Mouse (Mus musculus) liver, embryonic 12.5 days (tissue): ENCODE results near the gene Ano1. TPM values are rescaled to one million over a fixed set of nuclear protein-coding genes. Genes with fewer than 3 reads are reported as not detected.

Experiments used
- ATAC-seq: fragments of 200-750 bp; cut with Nextera tagmentation; 2 replicates; pipeline ENCODE4 v1.8.0; 2017; ENCODE audit warnings: moderate number of reproducible peaks, mild to moderate bottlenecking, moderate library complexity
- H3K27ac ChIP-seq: fragments of 300-500 bp; sonication (generic); 2 replicates; pipeline ENCODE4 v1.5.1; 2016; ENCODE audit warnings: mild to moderate bottlenecking
- H3K27me3 ChIP-seq: fragments of 300-500 bp; sonication (generic); replicated peaks from 2 replicates; pipeline ENCODE4 v1.6.1; 2016; ENCODE audit warnings: mild to moderate bottlenecking, moderate library complexity
- H3K36me3 ChIP-seq: fragments of 300-500 bp; sonication (generic); 2 replicates; pipeline ENCODE4 v1.6.1; 2016; ENCODE audit warnings: mild to moderate bottlenecking, moderate library complexity
- H3K4me1 ChIP-seq: fragments of 300-500 bp; sonication (generic); 2 replicates; pipeline ENCODE4 v1.6.1; 2016
- H3K4me2 ChIP-seq: fragments of 300-500 bp; sonication (generic); 2 replicates; pipeline ENCODE4 v1.6.1; 2016; ENCODE audit warnings: mild to moderate bottlenecking, moderate library complexity
- H3K4me3 ChIP-seq: fragments of 300-500 bp; sonication (generic); 2 replicates; pipeline ENCODE4 v1.5.1; 2016; ENCODE audit warnings: mild to moderate bottlenecking, moderate library complexity
- H3K9ac ChIP-seq: fragments of 300-500 bp; sonication (generic); 2 replicates; pipeline ENCODE4 v1.6.1; 2016; ENCODE audit warnings: mild to moderate bottlenecking, moderate library complexity
- H3K9me3 ChIP-seq: fragments of 300-500 bp; sonication (generic); replicated peaks from 2 replicates; pipeline ENCODE4 v1.6.1; 2016; ENCODE audit warnings: mild to moderate bottlenecking, moderate library complexity
- WGBS: fragments of 180-500 bp; shearing (Covaris S2); methylation state at CpG from one replicate; pipeline ENCODE4 v1.1.7; 2016; ENCODE audit not compliant: insufficient replicate concordance; 5-methylcytosine and 5-hydroxymethylcytosine counted together
- polyA plus RNA-seq: library from polyadenylated mRNA; unstranded; fragments of >200 nt; fragmentation: Nextera tagmentation; extraction: Ambion mirVana; gene quantifications from 2 replicates; pipeline ENCODE4 v1.2.1, GENCODE M21; 2016

Gene Ano1
- polyA plus RNA-seq, 1 experiment from 2014 or later, result 7.2 TPM

DNA sequence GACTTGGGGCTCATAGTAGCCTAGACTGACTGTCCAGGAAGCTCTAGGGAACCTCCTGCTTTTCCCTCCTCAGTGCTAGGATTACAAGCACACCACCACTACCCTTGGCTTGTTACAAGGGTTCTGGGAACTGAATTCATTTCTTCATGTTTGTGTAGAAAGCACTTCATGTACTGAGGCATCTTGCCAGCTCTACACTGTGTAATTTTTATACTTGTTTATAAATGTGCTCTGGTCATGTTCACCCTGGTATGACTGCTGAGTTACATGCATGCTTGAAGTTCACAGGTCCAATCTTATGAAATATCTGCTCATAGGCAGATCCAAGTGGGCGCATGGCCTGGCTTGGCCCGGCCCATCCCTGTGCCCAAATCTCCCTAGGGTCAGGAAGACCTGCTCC, 147.5 kb downstream of the Ano1 start:
- ATAC-seq, result no peak
- Histone ChIP-seq H3K36me3 (peaks cover 2% of the 10 kb centered on the region; the same call in 1 of the 2 replicates), H3K9me3 (no peaks in the 10 kb centered on the region), H3K4me1 (no peaks in the 10 kb centered on the region), H3K9ac (no peak overlapping the region), H3K4me2 (no peak overlapping the region), H3K27me3 (no peaks in the 10 kb centered on the region; the same call in 1 of the 2 replicates), H3K4me3 (no peak overlapping the region), H3K27ac (no peak overlapping the region)
- 73% methylated on average over 2 of the region's 2 CpGs for WGBS

DNA sequence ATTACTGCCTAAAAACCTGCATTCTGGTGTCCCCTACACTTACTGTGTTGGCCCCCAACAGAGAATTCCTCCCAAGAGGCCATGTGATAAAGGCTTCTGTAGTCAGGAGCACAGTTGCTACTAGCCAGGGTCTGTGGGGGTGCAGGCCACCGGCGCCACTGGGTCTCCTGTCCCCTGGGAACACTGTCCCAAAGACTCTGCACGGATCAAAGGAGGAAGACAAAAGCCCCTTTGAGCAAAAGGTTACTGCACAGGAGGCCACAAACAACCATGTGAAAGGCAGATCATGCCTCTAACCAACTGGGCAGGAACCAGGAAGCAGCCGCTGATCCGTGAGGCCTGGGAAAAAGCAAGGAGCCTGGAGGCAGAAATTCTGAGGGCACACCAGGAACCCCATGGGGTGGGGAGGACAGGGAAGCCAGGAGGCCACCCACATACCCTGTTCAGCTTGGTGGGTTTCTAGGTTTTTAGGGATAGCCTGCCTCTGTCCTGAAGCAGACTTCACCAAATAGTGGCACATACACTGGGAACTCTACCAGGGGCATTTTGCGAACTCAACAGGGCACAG, 151.4 kb downstream of the Ano1 start:
- Histone ChIP-seq H3K4me1 (no peaks in the 10 kb centered on the region), H3K36me3 (peaks cover 2% of the 10 kb centered on the region; the same call in 1 of the 2 replicates), H3K27me3 (no peaks in the 10 kb centered on the region; the same call in 1 of the 2 replicates), H3K4me3 (no peak overlapping the region), H3K4me2 (no peak overlapping the region), H3K9me3 (no peaks in the 10 kb centered on the region), H3K9ac (no peak overlapping the region), H3K27ac (no peak overlapping the region)
- ATAC-seq, result no peak
- WGBS, result 64% methylated on average over 6 of the region's 6 CpGs

DNA sequence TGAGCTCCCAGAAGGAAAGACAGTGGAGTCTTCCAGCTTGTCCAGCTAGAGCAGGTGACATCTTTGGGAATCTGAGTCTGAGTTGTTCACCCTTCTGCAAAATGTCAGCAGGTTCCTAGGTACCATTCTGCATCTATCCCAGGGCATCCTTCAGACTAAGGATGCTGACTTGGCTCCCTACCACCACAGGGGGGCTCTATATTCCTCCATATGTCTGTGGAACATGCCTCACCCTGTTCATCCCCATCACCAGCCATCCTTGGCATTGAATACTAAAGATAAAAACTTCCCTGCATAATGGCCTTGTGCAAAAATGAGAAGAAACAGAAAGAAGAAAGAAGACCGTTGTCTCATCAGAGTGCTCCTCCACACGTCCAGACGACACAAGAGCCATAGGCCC, 162.3 kb downstream of the Ano1 start:
- Histone ChIP-seq H3K27me3 (peaks cover 11% of the 10 kb centered on the region; the same call in 1 of the 2 replicates), H3K4me3 (no peak overlapping the region), H3K4me2 (no peak overlapping the region), H3K9me3 (no peaks in the 10 kb centered on the region), H3K4me1 (no peaks in the 10 kb centered on the region), H3K36me3 (0 out of 2 replicates have a peak, but pooled peaks cover 6% of the 10 kb centered on the region), H3K27ac (no peak overlapping the region), H3K9ac (no peak overlapping the region)
- WGBS, result 62% methylated on average over 3 of the region's 3 CpGs
- ATAC-seq, result no peak

DNA sequence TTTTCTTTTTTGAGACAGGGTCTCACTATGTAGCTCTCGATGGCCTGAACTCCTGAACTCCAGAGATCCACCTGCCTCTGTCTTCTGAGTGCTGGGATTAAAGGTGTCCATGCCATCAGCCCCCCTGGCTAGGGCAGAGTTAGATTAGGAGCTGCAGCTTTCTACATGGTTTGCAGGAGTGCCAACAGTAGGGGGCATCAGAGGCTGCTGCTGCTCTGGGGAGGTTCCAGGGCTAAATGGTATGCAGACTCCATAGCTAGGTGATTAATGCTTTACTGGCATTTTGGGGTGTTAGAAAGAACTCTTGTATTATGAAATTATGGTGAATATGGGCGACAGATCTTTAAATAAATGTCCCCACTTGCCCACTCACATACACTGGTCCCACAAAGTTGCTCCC, 164.5 kb downstream of the Ano1 start:
- Histone ChIP-seq H3K9me3 (no peaks in the 10 kb centered on the region), H3K36me3 (0 out of 2 replicates have a peak, but pooled peaks cover 4% of the 10 kb centered on the region), H3K27ac (no peak overlapping the region), H3K9ac (no peak overlapping the region), H3K27me3 (peaks cover 13% of the 10 kb centered on the region; the same call in 1 of the 2 replicates), H3K4me1 (peaks cover 13% of the 10 kb centered on the region), H3K4me2 (no peak overlapping the region), H3K4me3 (no peak overlapping the region)
- ATAC-seq, result no peak
- 14% methylated on average over 2 of the region's 2 CpGs for WGBS

DNA sequence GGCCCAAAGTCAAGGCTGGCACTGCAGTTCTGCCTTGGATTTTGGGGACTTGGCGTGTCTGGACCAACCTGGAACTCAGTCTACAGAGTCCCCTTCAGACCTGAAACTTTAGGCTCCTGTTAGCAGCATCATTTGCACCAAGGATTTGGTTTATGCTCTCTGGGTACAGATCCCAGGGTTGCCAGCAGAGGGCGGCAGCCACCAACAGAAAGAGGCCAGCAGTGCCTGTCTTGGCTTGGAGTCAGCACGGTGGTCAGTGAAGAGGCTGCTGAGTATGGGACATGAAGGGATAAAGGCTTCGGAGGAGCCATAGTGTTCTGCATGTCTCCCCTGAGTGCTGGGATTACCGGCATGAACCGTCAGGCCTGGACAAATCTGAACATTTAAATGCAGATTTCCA, 166.1 kb downstream of the Ano1 start:
- ATAC-seq, result no peak
- Histone ChIP-seq H3K27ac (no peak overlapping the region), H3K4me3 (no peak overlapping the region), H3K4me1 (peaks cover 24% of the 10 kb centered on the region), H3K36me3 (peaks cover 4% of the 10 kb centered on the region), H3K9ac (no peak overlapping the region), H3K27me3 (peaks cover 13% of the 10 kb centered on the region; the same call in 1 of the 2 replicates), H3K9me3 (no peaks in the 10 kb centered on the region), H3K4me2 (no peak overlapping the region)
- WGBS, result 11% methylated on average over 6 of the region's 6 CpGs

DNA sequence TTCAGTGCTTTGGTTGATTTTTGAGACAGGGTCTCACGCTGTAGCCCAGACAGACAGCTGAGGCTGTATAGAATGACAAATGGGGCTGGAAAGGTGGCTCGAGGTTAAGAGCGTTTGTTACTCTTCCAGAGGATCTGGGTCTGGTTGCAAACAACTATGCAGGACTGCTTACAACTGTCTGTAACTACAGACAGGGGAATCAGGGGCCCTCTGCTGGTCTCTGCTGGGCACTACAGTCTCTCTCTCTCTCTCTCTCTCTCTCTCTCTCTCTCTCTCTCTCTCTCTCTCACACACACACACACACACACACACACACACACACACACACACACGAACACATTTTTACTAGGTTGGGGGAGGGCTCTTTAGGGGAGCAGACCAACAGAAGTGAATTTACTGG, 168.2 kb downstream of the Ano1 start:
- H3K4me1 ChIP-seq, result peaks cover 27% of the 10 kb centered on the region
- no peak for ATAC-seq
- peaks cover 24% of the 10 kb centered on the region for H3K36me3 ChIP-seq
- WGBS, result 4% methylated on average over 4 of the region's 4 CpGs
- H3K9me3 ChIP-seq, result no peaks in the 10 kb centered on the region
- H3K4me2 ChIP-seq, result peak overlapping the region; percentile 90
- H3K27ac ChIP-seq, result no peak overlapping the region
- H3K4me3 ChIP-seq, result no peak overlapping the region
- H3K27me3 ChIP-seq, result peaks cover 13% of the 10 kb centered on the region; the same call in 1 of the 2 replicates
- no peak overlapping the region for H3K9ac ChIP-seq

DNA sequence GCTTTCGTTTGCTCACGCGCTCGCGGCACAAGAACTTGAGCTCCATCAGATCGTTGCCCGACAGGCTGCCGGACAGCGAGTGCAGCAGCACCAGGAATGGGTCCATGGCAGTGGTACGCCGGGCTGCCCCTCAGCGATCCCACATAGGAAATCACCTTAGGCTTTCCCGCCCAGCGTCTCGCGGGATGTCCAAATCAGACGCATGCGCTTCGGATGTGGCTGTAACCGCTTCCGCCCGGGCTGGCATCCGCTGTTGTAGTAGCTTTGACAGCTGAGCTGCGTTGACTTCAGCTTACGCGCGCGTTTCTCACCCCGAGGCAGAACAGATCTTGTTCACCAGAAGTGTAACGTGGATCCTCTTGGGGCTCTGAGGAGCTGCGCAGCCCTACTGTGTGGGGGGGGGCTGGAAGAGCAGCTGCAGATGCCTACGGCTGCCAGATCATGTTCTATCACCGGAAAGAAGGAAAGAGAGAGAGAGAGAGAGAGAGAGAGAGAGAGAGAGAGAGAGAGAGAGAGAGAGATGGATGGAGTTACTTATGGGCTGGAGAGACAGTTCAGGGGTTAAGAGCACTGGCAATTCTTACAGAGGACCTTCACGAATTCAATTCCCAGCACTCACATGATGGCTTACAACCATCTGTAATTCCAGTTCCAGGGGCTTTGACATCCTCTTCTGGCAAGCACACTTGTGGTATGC, 169.3 kb downstream of the Ano1 start, which contains the start of gene Fadd:
Fadd (minus strand) TSS at position 180 of the 697 bp plus-strand sequence.
- H3K4me2 ChIP-seq, result peak within 1 kb of the TSS; percentile 90
- H3K9me3 ChIP-seq, result no peaks in the 10 kb centered on the region
- peak within 1 kb of the TSS; percentile 81 for H3K4me3 ChIP-seq
- peaks cover 24% of the 10 kb centered on the region for H3K36me3 ChIP-seq
- H3K27ac ChIP-seq, result peak within 1 kb of the TSS; percentile 91
- ATAC-seq, result peak; percentile 80
- peaks cover 27% of the 10 kb centered on the region for H3K4me1 ChIP-seq
- peaks cover 8% of the 10 kb centered on the region; the same call in 1 of the 2 replicates for H3K27me3 ChIP-seq
- 2% methylated on average over 34 of the region's 34 CpGs for WGBS
- H3K9ac ChIP-seq, result peak within 1 kb of the TSS; percentile 82

DNA sequence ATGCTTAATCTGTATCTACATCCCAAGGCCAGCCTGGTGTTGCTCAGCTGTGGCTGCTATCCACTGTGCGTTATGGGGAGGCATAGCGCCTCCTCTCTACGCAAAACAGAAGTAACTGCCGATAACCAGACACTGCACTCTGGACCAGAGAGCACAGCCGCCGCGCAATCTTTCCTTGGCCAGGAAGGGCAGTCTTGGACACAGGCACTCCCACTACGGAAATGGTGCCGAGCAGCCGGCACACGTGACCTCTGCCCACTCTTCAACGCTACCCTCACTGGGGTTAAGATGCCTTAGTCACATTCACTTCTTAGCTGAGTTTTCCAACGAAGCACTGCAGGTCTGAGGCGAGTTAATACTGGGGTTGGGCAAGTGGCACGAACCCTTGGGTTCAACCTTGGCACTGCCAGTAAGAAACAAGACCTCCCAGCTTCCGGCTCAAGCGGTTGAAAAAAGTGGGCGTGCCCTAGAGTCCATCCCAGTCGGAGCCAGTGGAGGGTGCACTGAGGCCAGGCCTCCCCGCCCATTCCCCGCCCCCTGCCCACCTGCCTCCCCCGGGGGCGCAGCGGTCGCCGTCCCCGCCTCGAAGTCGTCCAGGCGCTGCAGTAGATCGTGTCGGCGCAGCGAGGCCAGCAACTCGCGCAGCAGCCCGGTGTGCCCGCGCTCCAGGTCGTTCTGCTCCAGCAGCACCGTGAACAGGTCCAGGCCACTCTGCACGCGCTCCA, 170.1 kb downstream of the Ano1 start:
- peaks cover 8% of the 10 kb centered on the region; the same call in 1 of the 2 replicates for H3K27me3 ChIP-seq
- under 1% methylated on average over 43 of the region's 43 CpGs for WGBS
- peak overlapping the region; percentile 81 for H3K4me3 ChIP-seq
- peaks cover 27% of the 10 kb centered on the region for H3K4me1 ChIP-seq
- peak overlapping the region; percentile 90 for H3K4me2 ChIP-seq
- H3K36me3 ChIP-seq, result peaks cover 24% of the 10 kb centered on the region
- peak overlapping the region; percentile 91 for H3K27ac ChIP-seq
- H3K9me3 ChIP-seq, result no peaks in the 10 kb centered on the region
- H3K9ac ChIP-seq, result peak overlapping the region; percentile 82
- peak; percentile 87 for ATAC-seq

DNA sequence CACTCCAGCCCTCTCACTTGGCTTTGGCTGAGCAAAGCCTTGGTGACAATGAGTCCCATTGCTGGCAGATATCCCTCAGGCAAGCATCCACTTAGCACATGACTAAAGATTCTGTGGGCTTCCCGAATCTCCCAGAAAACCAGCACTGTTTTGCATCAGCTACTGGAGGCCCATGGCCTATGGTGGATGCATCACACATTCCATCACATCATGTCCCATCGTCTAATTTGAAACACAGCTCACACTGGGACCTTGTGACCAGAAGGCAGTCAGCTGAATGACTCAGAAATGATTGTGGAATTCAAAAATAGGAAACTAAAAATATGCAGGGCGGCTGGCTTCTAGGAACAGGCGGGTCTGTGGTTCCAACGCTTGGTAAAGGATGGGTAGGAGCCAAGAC, 173.9 kb downstream of the Ano1 start:
- Histone ChIP-seq H3K36me3 (peaks cover 24% of the 10 kb centered on the region), H3K27ac (no peak overlapping the region), H3K4me2 (no peak overlapping the region), H3K9me3 (no peaks in the 10 kb centered on the region), H3K4me3 (no peak overlapping the region), H3K4me1 (peaks cover 19% of the 10 kb centered on the region), H3K27me3 (no peaks in the 10 kb centered on the region), H3K9ac (no peak overlapping the region)
- ATAC-seq, result no peak
- WGBS, result 74% methylated on average over 5 of the region's 5 CpGs

DNA sequence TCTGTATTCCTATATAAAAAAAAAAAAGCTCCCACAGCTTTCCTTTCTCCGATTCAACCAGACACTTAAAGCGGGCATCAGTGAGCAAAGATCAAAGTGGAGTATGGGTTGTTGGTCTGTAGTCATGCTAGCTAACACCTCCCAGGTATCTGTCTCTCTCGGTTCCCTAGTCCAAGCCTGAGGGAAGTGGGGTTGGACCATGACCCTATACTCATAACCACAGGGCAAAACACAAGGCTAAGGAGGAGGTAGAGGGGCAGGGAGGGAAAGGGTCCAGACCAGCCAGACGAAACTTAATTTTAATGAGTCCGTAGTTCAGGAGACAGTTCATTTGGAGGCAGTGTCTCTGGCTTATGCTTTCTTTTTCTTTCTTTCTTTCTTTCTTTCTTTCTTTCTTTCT, 179.5 kb downstream of the Ano1 start:
- Histone ChIP-seq H3K4me1 (no peaks in the 10 kb centered on the region), H3K4me3 (no peak overlapping the region), H3K9ac (no peak overlapping the region), H3K27me3 (peaks cover 14% of the 10 kb centered on the region), H3K36me3 (no peaks in the 10 kb centered on the region), H3K27ac (no peak overlapping the region), H3K9me3 (no peaks in the 10 kb centered on the region), H3K4me2 (no peak overlapping the region)
- WGBS, result 60% methylated on average over 5 of the region's 5 CpGs
- no peak for ATAC-seq

DNA sequence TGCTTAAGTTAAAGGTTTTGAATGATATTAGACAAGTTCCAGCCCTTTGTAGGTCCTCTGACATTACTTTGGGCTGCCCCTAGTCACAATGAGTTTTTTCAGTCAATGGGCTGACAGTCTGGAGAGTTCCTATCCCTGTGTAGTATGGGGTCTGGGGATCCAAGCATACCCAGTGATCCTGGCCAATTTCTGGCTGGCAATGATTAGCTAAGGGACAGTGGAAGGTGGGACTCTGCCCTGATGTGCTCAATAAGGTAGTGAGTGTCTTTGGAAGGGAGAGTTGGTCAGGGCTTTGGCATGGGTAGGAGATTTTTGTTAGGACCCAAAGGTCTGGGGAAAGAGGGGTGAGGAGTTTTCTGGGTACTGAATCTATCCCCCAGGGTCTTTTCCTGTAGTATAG, 180.2 kb downstream of the Ano1 start:
- peaks cover 20% of the 10 kb centered on the region for H3K27me3 ChIP-seq
- H3K4me2 ChIP-seq, result no peak overlapping the region
- H3K4me3 ChIP-seq, result no peak overlapping the region
- H3K9ac ChIP-seq, result no peak overlapping the region
- ATAC-seq, result no peak
- H3K9me3 ChIP-seq, result no peaks in the 10 kb centered on the region
- H3K27ac ChIP-seq, result no peak overlapping the region
- H3K36me3 ChIP-seq, result no peaks in the 10 kb centered on the region
- no peaks in the 10 kb centered on the region for H3K4me1 ChIP-seq

DNA sequence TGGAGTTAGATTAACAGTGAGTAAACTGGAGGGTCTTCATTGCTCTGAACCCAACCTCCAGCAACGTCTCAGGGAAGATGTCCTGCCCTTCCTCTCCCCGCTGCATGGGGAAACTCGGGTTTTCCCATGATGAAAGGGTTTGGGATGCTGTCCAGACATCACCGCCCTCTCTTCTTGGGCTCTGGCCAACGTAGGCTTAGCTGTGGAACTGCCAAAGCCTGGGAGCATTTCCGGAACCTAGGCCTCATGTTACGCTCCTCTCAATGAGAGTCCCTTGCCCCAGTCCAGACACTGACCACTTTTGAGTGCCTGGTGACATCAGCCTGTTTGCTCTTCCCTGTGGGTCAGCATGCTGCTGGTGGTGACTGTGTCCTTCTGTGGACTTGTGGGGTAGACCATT, 182.3 kb downstream of the Ano1 start:
- Histone ChIP-seq H3K4me2 (no peak overlapping the region), H3K4me3 (no peak overlapping the region), H3K27me3 (peaks cover 35% of the 10 kb centered on the region), H3K36me3 (no peaks in the 10 kb centered on the region), H3K9ac (no peak overlapping the region), H3K4me1 (no peaks in the 10 kb centered on the region), H3K27ac (no peak overlapping the region), H3K9me3 (no peaks in the 10 kb centered on the region)
- ATAC-seq, result no peak
- WGBS, result 66% methylated on average over 7 of the region's 7 CpGs
